In the genomic region with DNA sequence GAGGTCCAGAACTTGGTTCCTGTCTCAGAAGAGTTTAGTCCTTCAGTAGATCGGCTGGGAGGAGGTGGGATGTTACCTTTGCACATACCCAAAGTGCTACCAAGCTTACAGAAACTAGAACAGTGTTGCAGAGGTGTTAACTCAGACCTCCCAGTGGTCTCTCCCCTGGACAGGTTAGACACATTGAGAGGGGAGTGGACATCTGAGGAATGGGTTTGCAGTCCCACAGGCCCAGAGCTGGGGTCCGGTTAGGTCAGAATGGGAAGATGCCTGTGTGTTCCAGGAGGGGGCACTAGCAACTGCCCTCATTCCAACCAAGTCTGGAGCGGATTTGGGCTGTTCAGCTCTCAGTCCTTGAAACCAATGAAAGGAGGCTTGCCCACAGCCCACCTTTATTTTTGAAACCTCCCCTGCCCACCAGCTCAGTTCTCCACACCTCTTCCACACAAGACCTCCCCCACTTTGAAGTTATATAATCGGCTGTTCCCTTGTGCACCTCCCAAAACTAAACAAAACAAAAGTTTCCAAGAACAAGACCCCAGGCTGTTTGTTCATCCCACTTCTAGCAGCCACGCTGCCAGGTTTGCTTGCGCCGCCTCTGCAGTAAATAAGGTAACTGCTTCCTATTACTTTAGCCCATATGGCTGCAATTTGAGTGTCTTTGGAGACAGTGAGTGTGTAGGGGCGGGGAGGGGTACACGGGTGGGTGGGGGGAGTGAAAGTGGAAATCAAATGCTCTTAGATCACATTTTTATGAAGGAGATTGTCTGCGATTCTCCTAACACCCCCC, we compare ENCODE assay signal across 9 mouse cellular contexts. TPM values are rescaled to one million over a fixed set of nuclear protein-coding genes. Genes with fewer than 3 reads are reported as not detected.
DNase-seq lines count a peak whose midpoint lies in the region; ATAC-seq lines count a peak whose summit lies in the region.
"Had no signal": no experiment of that assay in that cellular context is flagged by ENCODE, and none has a peak within 500 bp of the region (broad histone marks: within the 10 kb centered on the region; RNA-seq: fewer than 3 reads in every experiment).

No protein-coding gene starts in this region.

- no peaks in the 10 kb centered on the region for H3K9me3 ChIP-seq in heart, embryonic 15.5 days (replicated peaks)
- H3K9me3 ChIP-seq in limb, embryonic 10.5 days (replicated peaks): no peaks in the 10 kb centered on the region

- H3K4me2 ChIP-seq in heart, embryonic 15.5 days: peak overlapping the region; percentile 50

- H3K27me3 ChIP-seq in heart, embryonic 15.5 days: peaks cover 79% of the 10 kb centered on the region
- H3K27me3 ChIP-seq in limb, embryonic 10.5 days (ENCODE audit: low read depth, poor library complexity, severe bottlenecking): peaks cover 88% of the 10 kb centered on the region

- ATAC-seq in heart, embryonic 15.5 days (replicated peaks; ENCODE audit: insufficient number of reproducible peaks, insufficient read depth, low FRiP score, low read depth): no peak

- peak overlapping the region; percentile 32; the same call in 1 of the 2 replicates for H3K4me3 ChIP-seq in heart, embryonic 15.5 days
- H3K4me3 ChIP-seq in limb, embryonic 10.5 days: peak overlapping the region; percentile 73

- peaks cover 2% of the 10 kb centered on the region for H3K36me3 ChIP-seq in heart, embryonic 15.5 days
- peaks cover 5% of the 10 kb centered on the region for H3K36me3 ChIP-seq in limb, embryonic 10.5 days

- no peak overlapping the region for H3K27ac ChIP-seq in heart, embryonic 15.5 days
- peak overlapping the region; percentile 92 for H3K27ac ChIP-seq in limb, embryonic 10.5 days

- no peak for DNase-seq in heart, adult 8-10 months (ENCODE audit: low spot score)
- DNase-seq in 416B (ENCODE audit: low read depth): peak; percentile 60
- peak; percentile 48 for DNase-seq in brain, adult 2 months (ENCODE audit: low read depth, low spot score)
- peak; percentile 72 for DNase-seq in limb, embryonic 10.5 days (ENCODE audit: low spot score)
- DNase-seq in thymus, postnatal 25 days: peak; percentile 36
- no peak for DNase-seq in spleen, adult 12 weeks (ENCODE audit: low spot score)
- DNase-seq in ovary, postnatal 36 days (ENCODE audit: low spot score): no peak

- H3K4me1 ChIP-seq in heart, embryonic 15.5 days (replicated peaks): peaks cover 68% of the 10 kb centered on the region
- peaks cover 93% of the 10 kb centered on the region for H3K4me1 ChIP-seq in limb, embryonic 10.5 days

- H3K9ac ChIP-seq in heart, embryonic 15.5 days: no peak overlapping the region

- 6% methylated on average over 10 of the region's 10 CpGs for WGBS in heart, embryonic 15.5 days
- WGBS in limb, embryonic 10.5 days: 3% methylated on average over 10 of the region's 10 CpGs

RNA-seq across cellular contexts. Expression of gene Cbx8, which starts 3.2 kb away (rescaled TPM):
- 7.5 and 9.5 TPM in 2 replicates for polyA plus RNA-seq in heart, embryonic 15.5 days (2015; fragmentation: Nextera tagmentation; extraction: Ambion mirVana)
- total RNA-seq in heart, adult 8-10 months (2022): 1 to 10 TPM; 3.6 to 4.9 (median 4.6) TPM
- polyA plus RNA-seq in limb, embryonic 10.5 days (2016; fragmentation: Nextera tagmentation; extraction: Ambion mirVana): 12.2 and 15.1 TPM in 2 replicates

RNA-seq across cellular contexts. Expression of gene Cbx2, which starts 21.2 kb away (rescaled TPM):
- polyA plus RNA-seq in heart, embryonic 15.5 days (2015; fragmentation: Nextera tagmentation; extraction: Ambion mirVana): 11.6 and 18.0 TPM in 2 replicates
- total RNA-seq in heart, adult 8-10 months (2022): 1 to 10 TPM; 2.0 to 3.9 (median 2.9) TPM
- 151 and 170 TPM in 2 replicates for polyA plus RNA-seq in limb, embryonic 10.5 days (2016; fragmentation: Nextera tagmentation; extraction: Ambion mirVana)

RNA-seq across cellular contexts. Expression of gene Cbx4, which starts 42.1 kb away (rescaled TPM):
- polyA plus RNA-seq in heart, embryonic 15.5 days (2015; fragmentation: Nextera tagmentation; extraction: Ambion mirVana): 9.3 and 11.6 TPM in 2 replicates
- total RNA-seq in heart, adult 8-10 months (2022): 10 to 100 TPM in 1 of 4 experiments, 1 to 10 TPM in 3; 5.2 to 12.8 (median 8.4) TPM
- 4.3 and 7.1 TPM in 2 replicates for polyA plus RNA-seq in limb, embryonic 10.5 days (2016; fragmentation: Nextera tagmentation; extraction: Ambion mirVana)

RNA-seq across cellular contexts. Expression of gene Enpp7, which starts 56.0 kb away (rescaled TPM):
- polyA plus RNA-seq in heart, embryonic 15.5 days (2015; fragmentation: Nextera tagmentation; extraction: Ambion mirVana): not detected in 2 replicates
- not detected for total RNA-seq in heart, adult 8-10 months (2022)
- polyA plus RNA-seq in limb, embryonic 10.5 days (2016; fragmentation: Nextera tagmentation; extraction: Ambion mirVana): not detected in 2 replicates
- total RNA-seq: adrenal gland, postnatal 36 days had no signal

Comparison
In these comparisons a context has a peak if more than half of its experiments do, and no peak if none do; other contexts are left out.
1. DNase-seq: peak in 416B (single experiment), brain, adult 2 months (single experiment), limb, embryonic 10.5 days (single experiment) and thymus, postnatal 25 days (single experiment); none in heart, adult 8-10 months (single experiment), spleen, adult 12 weeks (single experiment) and ovary, postnatal 36 days (single experiment).